Mouse (Mus musculus): ENCODE results near the gene Zer1. TPM values are rescaled to one million over a fixed set of nuclear protein-coding genes. Genes with fewer than 3 reads are reported as not detected.
"Not testable (repeated sequence)": the region's sequence is repeated elsewhere in the genome, so short reads cannot be mapped to it uniquely, and the experiment has no call there.

The Zer1 gene
- polyA plus RNA-seq, 1 experiment = 88.2 TPM

DNA sequence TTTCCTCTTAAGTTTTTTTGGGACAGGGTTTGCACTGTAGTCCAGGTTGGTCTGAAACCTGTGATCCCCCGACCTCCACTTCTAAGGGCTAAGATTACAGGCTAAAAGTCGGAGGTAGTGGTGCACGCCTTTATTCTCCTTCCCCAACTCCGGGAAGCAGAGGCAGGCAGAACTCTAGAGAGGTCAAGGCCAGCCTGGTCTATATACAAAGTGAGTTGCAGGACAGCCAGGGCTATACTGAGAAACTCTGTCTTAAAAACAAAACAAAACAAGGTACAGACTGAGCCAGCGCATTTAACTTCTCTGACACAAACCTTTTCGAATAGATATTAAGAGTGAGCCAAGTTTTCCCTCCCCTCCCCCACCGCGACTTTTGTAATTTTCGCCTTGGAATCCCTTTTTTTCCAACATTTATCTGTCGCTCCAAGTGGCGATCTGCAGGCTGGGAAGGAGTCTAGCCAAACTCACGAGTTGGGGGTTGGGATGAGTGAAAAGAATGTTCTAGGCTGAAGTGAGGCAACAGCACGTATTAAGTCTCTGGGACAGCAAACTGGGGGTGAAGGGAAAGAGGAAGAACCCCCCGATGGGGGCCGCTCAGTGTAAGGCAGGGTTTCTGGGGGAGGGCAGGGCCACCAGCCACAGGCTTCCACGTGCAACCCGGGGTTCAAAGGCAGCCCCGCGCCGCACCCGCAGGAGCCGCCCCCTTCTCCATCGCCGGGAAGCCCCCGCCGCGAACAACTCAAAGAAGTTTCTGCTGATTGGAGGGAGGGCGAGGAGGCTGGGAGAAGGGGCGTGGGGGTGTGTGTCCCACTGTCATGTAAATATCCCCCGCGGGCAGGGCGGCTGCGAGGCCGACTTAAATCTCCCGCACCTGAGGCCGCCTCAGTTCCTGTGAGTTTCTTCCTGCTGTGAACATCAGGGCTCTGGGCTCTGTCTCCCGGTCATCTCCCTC is 62.9 kb downstream of the Zer1 start:
- TF ChIP-seq CTCF (IDR thresholded peaks at IDR 0.05; ENCODE audit: borderline replicate concordance, extremely low read depth, insufficient read depth, insufficient read length) (no peak), POLR2A (IDR thresholded peaks at IDR 0.05; ENCODE audit: borderline replicate concordance, extremely low read depth, insufficient read depth, insufficient read length, poor library complexity, severe bottlenecking) (no peak)

DNA sequence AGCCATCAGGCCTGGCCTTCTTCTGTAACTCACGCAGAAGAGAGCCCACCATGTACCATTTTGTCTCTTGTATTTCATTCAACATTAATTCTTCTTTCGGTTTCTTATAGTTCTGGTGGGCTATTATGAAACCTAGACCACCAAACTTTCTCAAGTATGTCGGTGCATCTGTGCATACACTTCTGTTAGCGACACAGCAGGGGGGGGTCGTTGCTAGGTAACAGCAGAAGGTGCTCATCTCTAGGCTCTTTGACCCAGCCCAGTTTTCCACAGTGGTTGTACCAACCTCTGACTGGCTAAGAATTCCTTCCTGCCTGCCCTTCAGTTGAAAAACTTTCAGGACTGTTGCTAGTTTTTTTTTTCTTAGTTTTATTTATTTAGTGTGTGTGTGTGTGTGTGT is 66.0 kb downstream of the Zer1 start:
- no peak for DNase-seq (ENCODE audit: low read depth)
- TF ChIP-seq CTCF (IDR thresholded peaks at IDR 0.05; ENCODE audit: borderline replicate concordance, extremely low read depth, insufficient read depth, insufficient read length) (no peak), POLR2A (IDR thresholded peaks at IDR 0.05; ENCODE audit: borderline replicate concordance, extremely low read depth, insufficient read depth, insufficient read length, poor library complexity, severe bottlenecking) (no peak)

More for the DNA sequence above, 62.9 kb downstream of the Zer1 start:
- DNase-seq (ENCODE audit: low read depth) = peak; percentile 89

- TF ChIP-seq POLR2A (IDR thresholded peaks at IDR 0.05; ENCODE audit: borderline replicate concordance, extremely low read depth, insufficient read depth, insufficient read length, poor library complexity, severe bottlenecking) = no peak
- no peak for TF ChIP-seq CTCF (IDR thresholded peaks at IDR 0.05; ENCODE audit: borderline replicate concordance, extremely low read depth, insufficient read depth, insufficient read length)
- peak; percentile 46 for DNase-seq (ENCODE audit: low read depth)
Measured at GRCm38 (mm10) chr2:30057223-30057904, 67.0 kb downstream of the Zer1 start, which contains the start of gene Set. Gene Set, plus strand, starts transcription at chr2:30057378.

DNA sequence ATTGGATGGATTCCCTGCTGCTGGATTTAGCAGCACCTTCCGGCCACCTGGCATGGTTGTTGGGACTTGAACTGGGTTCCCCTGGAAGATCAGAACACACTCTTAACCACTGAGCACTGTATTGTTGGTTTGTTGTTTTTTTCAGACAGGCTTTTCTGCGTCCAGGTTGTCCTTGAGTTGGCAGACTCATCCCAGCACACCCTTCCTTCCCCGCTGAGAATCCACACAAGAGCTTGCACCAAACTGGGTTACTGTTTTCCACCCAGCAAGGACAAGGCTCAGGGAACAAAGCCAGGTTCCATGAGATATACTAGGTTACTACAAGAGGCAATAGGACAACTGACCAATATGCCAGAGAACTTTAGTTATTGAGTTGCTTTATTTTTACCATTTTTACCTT is 67.6 kb downstream of the Zer1 start:
- TF ChIP-seq POLR2A (IDR thresholded peaks at IDR 0.05; ENCODE audit: borderline replicate concordance, extremely low read depth, insufficient read depth, insufficient read length, poor library complexity, severe bottlenecking) = no peak
- TF ChIP-seq CTCF (IDR thresholded peaks at IDR 0.05; ENCODE audit: borderline replicate concordance, extremely low read depth, insufficient read depth, insufficient read length) = no peak
- DNase-seq (ENCODE audit: low read depth) = no peak

- DNase-seq (ENCODE audit: low read depth) = not testable (repeated sequence)
Measured at GRCm38 (mm10) chr2:30055310-30055709, 69.1 kb downstream of the Zer1 start.

DNA sequence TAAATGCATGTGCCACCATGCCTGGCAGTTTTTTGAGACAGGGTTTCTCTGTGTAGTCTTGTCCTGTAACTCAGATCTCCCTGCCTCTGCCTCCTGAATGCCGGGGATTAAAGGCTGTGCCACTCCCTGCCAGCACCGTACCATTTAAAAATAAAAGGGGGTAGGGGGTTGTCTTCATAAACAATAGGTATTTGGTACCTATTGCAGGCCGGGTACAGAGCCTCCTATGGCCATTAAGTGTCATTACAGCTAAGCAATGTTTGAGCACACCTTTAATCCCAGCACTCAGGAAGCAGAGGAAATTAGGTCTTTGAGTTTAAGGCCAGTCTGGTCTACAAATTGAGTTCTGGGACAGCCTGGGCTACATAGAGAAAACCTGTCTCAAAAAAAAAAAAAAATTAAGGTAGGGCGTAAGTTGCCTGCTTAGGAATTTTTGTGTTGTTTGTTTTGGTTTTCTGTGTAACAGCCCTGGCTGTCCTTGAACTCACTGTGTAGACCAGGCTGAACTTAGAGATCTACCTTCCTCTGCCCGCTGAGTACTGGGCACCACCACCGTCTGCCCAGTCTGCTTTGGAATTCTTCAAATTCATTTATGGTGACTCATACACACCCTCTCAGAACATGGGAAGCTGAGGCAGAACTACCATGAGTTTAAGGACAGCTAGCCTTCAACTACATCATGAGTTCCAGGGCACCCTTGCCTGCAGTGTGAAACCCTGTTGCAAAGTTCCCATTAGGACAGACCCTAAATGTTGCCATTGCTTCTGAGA is 72.2 kb downstream of the Zer1 start:
- TF ChIP-seq POLR2A (IDR thresholded peaks at IDR 0.05; ENCODE audit: borderline replicate concordance, extremely low read depth, insufficient read depth, insufficient read length, poor library complexity, severe bottlenecking) (no peak), CTCF (IDR thresholded peaks at IDR 0.05; ENCODE audit: borderline replicate concordance, extremely low read depth, insufficient read depth, insufficient read length) (peak; percentile 39; the same call in 1 of the 2 replicates)
- peak; percentile 28 for DNase-seq (ENCODE audit: low read depth)

GRCm38 (mm10) chr2:30049831-30050230 is 74.6 kb downstream of the Zer1 start:
- DNase-seq (ENCODE audit: low read depth) = no peak
- TF ChIP-seq CTCF (IDR thresholded peaks at IDR 0.05; ENCODE audit: borderline replicate concordance, extremely low read depth, insufficient read depth, insufficient read length) (no peak), POLR2A (IDR thresholded peaks at IDR 0.05; ENCODE audit: borderline replicate concordance, extremely low read depth, insufficient read depth, insufficient read length, poor library complexity, severe bottlenecking) (no peak)

GRCm38 (mm10) chr2:30048699-30049388 is 75.5 kb downstream of the Zer1 start, which contains the start of gene Wdr34:
Gene Wdr34, minus strand, starts transcription at chr2:30048881.
- TF ChIP-seq POLR2A (IDR thresholded peaks at IDR 0.05; ENCODE audit: borderline replicate concordance, extremely low read depth, insufficient read depth, insufficient read length, poor library complexity, severe bottlenecking) = peak; percentile 85
- TF ChIP-seq CTCF (IDR thresholded peaks at IDR 0.05; ENCODE audit: borderline replicate concordance, extremely low read depth, insufficient read depth, insufficient read length) = no peak
- DNase-seq (ENCODE audit: low read depth) = peak; percentile 99

DNA sequence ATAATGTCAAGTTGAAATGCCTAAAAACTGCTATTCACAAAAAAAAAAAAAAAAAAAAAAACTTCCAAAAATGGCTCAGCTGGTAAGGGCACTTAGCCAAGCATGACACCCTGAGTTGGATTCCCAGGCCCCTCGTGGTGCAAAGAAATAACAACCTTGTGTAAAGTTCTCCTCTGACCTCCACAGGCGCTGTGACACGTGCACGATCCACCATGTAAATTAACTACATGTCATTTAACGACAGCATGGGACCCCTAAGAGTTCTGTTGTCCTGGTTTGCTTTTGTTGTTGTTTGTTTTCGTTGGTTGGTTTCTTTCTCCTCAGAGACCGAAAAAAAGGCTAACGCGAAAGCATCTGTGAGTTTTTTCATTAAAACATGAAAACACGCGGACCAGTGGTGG is 76.3 kb downstream of the Zer1 start:
- no peak for DNase-seq (ENCODE audit: low read depth)
- TF ChIP-seq POLR2A (IDR thresholded peaks at IDR 0.05; ENCODE audit: borderline replicate concordance, extremely low read depth, insufficient read depth, insufficient read length, poor library complexity, severe bottlenecking) (no peak), CTCF (IDR thresholded peaks at IDR 0.05; ENCODE audit: borderline replicate concordance, extremely low read depth, insufficient read depth, insufficient read length) (no peak)

Other genes starting within 250 kb of the Zer1 start
- gene Odf2, start 235.4 kb downstream of the Zer1 start, polyA plus RNA-seq (2012; rRNA removed) = 72.4 and 100 TPM in 2 replicates
- 51.6 and 58.0 TPM in 2 replicates for gene Gle1, start 189.2 kb downstream of the Zer1 start, polyA plus RNA-seq (2012; rRNA removed)
- gene Sptan1, start 159.0 kb downstream of the Zer1 start, polyA plus RNA-seq (2012; rRNA removed) = 595 and 622 TPM in 2 replicates
- gene Wdr34, start 75.7 kb downstream of the Zer1 start, polyA plus RNA-seq (2012; rRNA removed) = 71.2 and 77.7 TPM in 2 replicates
- gene Set, start 67.2 kb downstream of the Zer1 start, polyA plus RNA-seq (2012; rRNA removed) = 223 and 340 TPM in 2 replicates
- 3.7 and 7.2 TPM in 2 replicates for gene Pkn3, start 46.9 kb downstream of the Zer1 start, polyA plus RNA-seq (2012; rRNA removed)
- gene Zdhhc12, start 30.9 kb downstream of the Zer1 start, polyA plus RNA-seq (2012; rRNA removed) = 33.2 and 45.4 TPM in 2 replicates
- gene Tbc1d13, start 9.2 kb upstream of the Zer1 start, polyA plus RNA-seq (2012; rRNA removed) = 75.4 and 84.1 TPM in 2 replicates
- gene Endog, start 46.9 kb upstream of the Zer1 start, polyA plus RNA-seq (2012; rRNA removed) = 19.1 and 19.2 TPM in 2 replicates
- gene Spout1, start 53.9 kb upstream of the Zer1 start, polyA plus RNA-seq (2012; rRNA removed) = 48.1 and 53.8 TPM in 2 replicates
- 30.0 and 42.9 TPM in 2 replicates for gene Kyat1, start 81.3 kb upstream of the Zer1 start, polyA plus RNA-seq (2012; rRNA removed)
- gene Lrrc8a, start 113.1 kb upstream of the Zer1 start, polyA plus RNA-seq (2012; rRNA removed) = 33.4 and 42.4 TPM in 2 replicates
- 14.8 and 23.6 TPM in 2 replicates for gene Gm28035, start 116.0 kb upstream of the Zer1 start, polyA plus RNA-seq (2012; rRNA removed)
- gene Phyhd1, start 141.6 kb upstream of the Zer1 start, polyA plus RNA-seq (2012; rRNA removed) = 11.8 and 21.8 TPM in 2 replicates
- gene Gm28038, start 156.5 kb upstream of the Zer1 start, polyA plus RNA-seq (2012; rRNA removed) = not detected in 2 replicates
- 15.7 TPM in 2 replicates for gene Dolk, start 161.7 kb upstream of the Zer1 start, polyA plus RNA-seq (2012; rRNA removed)
- 46.3 and 48.7 TPM in 2 replicates for gene Nup188, start 161.8 kb upstream of the Zer1 start, polyA plus RNA-seq (2012; rRNA removed)
- 304 and 410 TPM in 2 replicates for gene Sh3glb2, start 234.8 kb upstream of the Zer1 start, polyA plus RNA-seq (2012; rRNA removed)
- 40.4 and 43.8 TPM in 2 replicates for gene Miga2, start 239.6 kb upstream of the Zer1 start, polyA plus RNA-seq (2012; rRNA removed)

Measured in brain, embryonic 14.5 days (tissue).